Mouse (Mus musculus): ENCODE results near the gene 5031439G07Rik.

- TF ChIP-seq POLR2A (IDR thresholded peaks at IDR 0.05; ENCODE audit: insufficient read depth, low read length) (peak; percentile 68), CTCF (IDR thresholded peaks at IDR 0.05; ENCODE audit: low read depth, low read length) (no peak), EP300 (IDR thresholded peaks at IDR 0.05; ENCODE audit: insufficient read depth, low read depth, low read length) (0 out of 2 replicates have a peak, but pooled peaks have one; percentile 49)
These were observed 65.4 kb downstream of the 5031439G07Rik start, which contains the start of gene Nup50 for GRCm38 (mm10) chr15:84922884-84923507.

Measured in ES-Bruce4 (cell line).